ENCODE assay signal across 21 mouse cellular contexts in genomic region chr2:35834198-35834913, GRCm38 (mm10).
"Had no signal": no experiment of that assay in that cellular context is flagged by ENCODE, and none has a peak within 500 bp of the region (broad histone marks: within the 10 kb centered on the region; RNA-seq: fewer than 3 reads in every experiment).

No protein-coding gene starts in this region.

- H3K4me1 ChIP-seq: midbrain, embryonic 13.5 days; neural tube, embryonic 12.5 days had no signal

- H3K4me2 ChIP-seq: liver, embryonic 13.5 days; midbrain, embryonic 13.5 days; neural tube, embryonic 12.5 days; stomach, embryonic 15.5 days had no signal

- DNase-seq: kidney, adult 18-20 months; kidney, adult 9 months; kidney, postnatal 25 days; layer of hippocampus, adult 9-11 months; layer of hippocampus, postnatal 36 days; liver, embryonic 13.5 days; lung, adult 2 months; lung, postnatal 14 days; lung, postnatal 4 days; retina, postnatal 1 day; right cerebral cortex, postnatal 25 days; spleen, adult 18-20 months; thymus, postnatal 25 days had no signal

- H3K27ac ChIP-seq: kidney, postnatal 0 days; layer of hippocampus, adult 2 months; left cerebral cortex, adult 2 months; midbrain, embryonic 10.5 days; midbrain, embryonic 13.5 days; neural tube, embryonic 12.5 days; stomach, embryonic 15.5 days had no signal

- H3K27me3 ChIP-seq: liver, embryonic 13.5 days; midbrain, embryonic 13.5 days; neural tube, embryonic 12.5 days; stomach, embryonic 15.5 days had no signal

- H3K9me3 ChIP-seq: midbrain, embryonic 13.5 days; stomach, embryonic 15.5 days had no signal

- ATAC-seq: midbrain, embryonic 13.5 days; midbrain, embryonic 16.5 days had no signal

- H3K9ac ChIP-seq: liver, embryonic 13.5 days; midbrain, embryonic 13.5 days; neural tube, embryonic 12.5 days; stomach, embryonic 15.5 days had no signal

- H3K4me3 ChIP-seq: layer of hippocampus, adult 2 months; left cerebral cortex, adult 2 months; liver, embryonic 13.5 days; midbrain, embryonic 10.5 days; midbrain, embryonic 13.5 days; neural tube, embryonic 12.5 days; stomach, embryonic 15.5 days had no signal

- H3K36me3 ChIP-seq: liver, embryonic 13.5 days; midbrain, embryonic 10.5 days; midbrain, embryonic 13.5 days; neural tube, embryonic 12.5 days; stomach, embryonic 15.5 days had no signal
